Mouse (Mus musculus) ES-Bruce4 (cell line): ENCODE data around the gene Fgfrl1. TPM values are rescaled to one million over a fixed set of nuclear protein-coding genes. Genes with fewer than 3 reads are reported as not detected.

ENCODE experiments used
- H3K27ac ChIP-seq: 2 replicates; pipeline ENCODE4 v1.5.1; 2012; ENCODE audit warnings: low read length, inconsistent platforms; ENCODE audit not compliant: insufficient read depth
- H3K27me3 ChIP-seq: 2 replicates; pipeline ENCODE4 v1.6.1; 2012; ENCODE audit warnings: mild to moderate bottlenecking, low read length, inconsistent platforms; ENCODE audit not compliant: control insufficient read depth, poor library complexity, insufficient read depth, severe bottlenecking
- H3K36me3 ChIP-seq: 2 replicates; pipeline ENCODE4 v1.6.1; 2012; ENCODE audit warnings: inconsistent platforms, mild to moderate bottlenecking, low read length, moderate library complexity; ENCODE audit not compliant: control insufficient read depth, poor library complexity, insufficient read depth, severe bottlenecking
- H3K4me1 ChIP-seq: one replicate; pipeline ENCODE4 v1.8.1; 2011; ENCODE audit warnings: low read length; ENCODE audit not compliant: control insufficient read depth, insufficient read depth
- H3K4me3 ChIP-seq: 2 replicates; pipeline ENCODE4 v1.5.1; 2011; ENCODE audit warnings: low read depth, mild to moderate bottlenecking, low read length
- H3K9ac ChIP-seq: 2 replicates; pipeline ENCODE4 v1.6.1; 2012; ENCODE audit warnings: low read depth, mild to moderate bottlenecking, inconsistent platforms; ENCODE audit not compliant: poor library complexity, severe bottlenecking
- H3K9me3 ChIP-seq: replicated peaks from 2 replicates; pipeline ENCODE4 v1.6.1; 2012; ENCODE audit warnings: mild to moderate bottlenecking, low read length, inconsistent platforms; ENCODE audit not compliant: control insufficient read depth, poor library complexity, insufficient read depth, severe bottlenecking
- CTCF ChIP-seq: IDR thresholded peaks from one replicate; pipeline ENCODE4 v1.8.1; 2011; ENCODE audit warnings: low read depth, low read length
- EP300 ChIP-seq: IDR thresholded peaks from 2 replicates; pipeline ENCODE4 v1.6.1; 2011; ENCODE audit warnings: low read depth, low read length; ENCODE audit not compliant: insufficient read depth
- POLR2A ChIP-seq: IDR thresholded peaks from one replicate; pipeline ENCODE4 v1.8.1; 2011; ENCODE audit warnings: low read length; ENCODE audit not compliant: insufficient read depth
- polyA plus RNA-seq: library from polyadenylated mRNA; stranded (reverse); fragments of >200 nt; gene quantifications from 2 replicates; pipeline ENCODE4 v1.2.4, GENCODE M21; 2011; ENCODE audit warnings: low read depth; ENCODE audit not compliant: missing spikeins, insufficient read depth, insufficient read length

Fgfrl1 gene
- polyA plus RNA-seq, 1 experiment = 8.9 TPM

DNA sequence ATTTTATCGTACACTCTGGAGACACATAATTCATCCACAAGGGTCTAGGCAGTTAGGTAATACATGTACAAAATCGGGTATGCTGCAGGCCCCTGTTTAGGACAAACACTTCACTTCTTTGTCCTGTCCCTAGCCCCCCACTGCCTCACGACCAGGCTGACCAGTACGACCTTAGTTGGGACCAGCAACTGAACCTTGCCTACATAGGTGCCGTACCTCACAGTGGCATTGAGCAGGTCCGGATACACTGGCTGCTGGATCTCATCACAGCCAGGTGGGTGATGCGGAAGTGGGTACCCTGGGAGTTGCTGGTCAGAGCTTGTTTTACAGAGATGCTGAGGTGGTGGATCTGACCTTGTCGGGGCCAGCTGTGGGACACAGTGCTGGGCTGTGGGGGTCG is 22.2 kb upstream of the Fgfrl1 start:
- Histone ChIP-seq H3K4me3 (peak overlapping the region; percentile 76), H3K27ac (no peak overlapping the region), H3K9ac (peak overlapping the region; percentile 84), H3K27me3 (no peaks in the 10 kb centered on the region), H3K9me3 (no peaks in the 10 kb centered on the region), H3K36me3 (no peaks in the 10 kb centered on the region), H3K4me1 (peaks cover 2% of the 10 kb centered on the region)
- TF ChIP-seq CTCF (no peak), POLR2A (no peak), EP300 (no peak)

- H3K36me3 ChIP-seq = no peaks in the 10 kb centered on the region
- peaks cover 2% of the 10 kb centered on the region for H3K4me1 ChIP-seq
- TF ChIP-seq POLR2A = no peak
- TF ChIP-seq CTCF = peak; percentile 51
- H3K27me3 ChIP-seq = no peaks in the 10 kb centered on the region
- H3K27ac ChIP-seq = no peak overlapping the region
- H3K4me3 ChIP-seq = no peak overlapping the region
- H3K9me3 ChIP-seq = no peaks in the 10 kb centered on the region
- no peak overlapping the region for H3K9ac ChIP-seq
Observed at GRCm38 (mm10) chr5:108670785-108671184, 21.4 kb upstream of the Fgfrl1 start.

DNA sequence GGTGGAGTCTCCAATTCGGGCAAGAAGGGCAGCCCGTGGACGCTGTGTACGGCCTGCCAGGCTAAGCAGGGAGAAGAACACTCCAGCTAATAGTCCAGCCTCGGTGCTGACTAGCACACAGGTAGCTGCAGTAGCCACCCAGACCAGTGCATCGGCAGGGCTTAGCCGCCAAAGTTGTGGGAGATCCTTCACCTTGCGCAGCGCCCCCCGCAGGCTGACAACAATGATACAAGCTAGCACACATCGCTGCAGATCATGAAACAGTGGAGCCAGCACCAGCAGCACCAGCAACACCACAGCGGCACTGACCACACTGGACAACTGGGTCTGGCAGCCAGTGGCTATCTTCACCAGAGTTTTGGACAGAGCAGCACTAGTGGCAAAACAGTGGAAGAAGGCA is 20.4 kb upstream of the Fgfrl1 start:
- no peaks in the 10 kb centered on the region for H3K27me3 ChIP-seq
- no peak overlapping the region for H3K9ac ChIP-seq
- no peaks in the 10 kb centered on the region for H3K36me3 ChIP-seq
- no peak overlapping the region for H3K4me3 ChIP-seq
- no peaks in the 10 kb centered on the region for H3K9me3 ChIP-seq
- H3K4me1 ChIP-seq = peaks cover 2% of the 10 kb centered on the region
- TF ChIP-seq CTCF (peak; percentile 53), EP300 (no peak), POLR2A (no peak)
- no peak overlapping the region for H3K27ac ChIP-seq

- Histone ChIP-seq H3K4me1 (peaks cover 2% of the 10 kb centered on the region), H3K27ac (no peak overlapping the region), H3K27me3 (no peaks in the 10 kb centered on the region), H3K4me3 (no peak overlapping the region), H3K36me3 (no peaks in the 10 kb centered on the region), H3K9ac (no peak overlapping the region), H3K9me3 (no peaks in the 10 kb centered on the region)
- TF ChIP-seq CTCF (no peak), POLR2A (no peak), EP300 (no peak)
Observed at GRCm38 (mm10) chr5:108674624-108675023, 17.6 kb upstream of the Fgfrl1 start.

- no peak within 1 kb of the TSS for H3K27ac ChIP-seq
- no peaks in the 10 kb centered on the region for H3K36me3 ChIP-seq
- no peaks in the 10 kb centered on the region for H3K4me1 ChIP-seq
- no peak for TF ChIP-seq POLR2A
- TF ChIP-seq CTCF = no peak
- no peak for TF ChIP-seq EP300
- no peaks in the 10 kb centered on the region for H3K9me3 ChIP-seq
- H3K4me3 ChIP-seq = no peak within 1 kb of the TSS
- no peaks in the 10 kb centered on the region for H3K27me3 ChIP-seq
- H3K9ac ChIP-seq = no peak within 1 kb of the TSS
Observed at GRCm38 (mm10) chr5:108675251-108675816, 16.8 kb upstream of the Fgfrl1 start, which contains the start of gene Slc26a1. Slc26a1 (minus strand) TSS chr5:108675569.

DNA sequence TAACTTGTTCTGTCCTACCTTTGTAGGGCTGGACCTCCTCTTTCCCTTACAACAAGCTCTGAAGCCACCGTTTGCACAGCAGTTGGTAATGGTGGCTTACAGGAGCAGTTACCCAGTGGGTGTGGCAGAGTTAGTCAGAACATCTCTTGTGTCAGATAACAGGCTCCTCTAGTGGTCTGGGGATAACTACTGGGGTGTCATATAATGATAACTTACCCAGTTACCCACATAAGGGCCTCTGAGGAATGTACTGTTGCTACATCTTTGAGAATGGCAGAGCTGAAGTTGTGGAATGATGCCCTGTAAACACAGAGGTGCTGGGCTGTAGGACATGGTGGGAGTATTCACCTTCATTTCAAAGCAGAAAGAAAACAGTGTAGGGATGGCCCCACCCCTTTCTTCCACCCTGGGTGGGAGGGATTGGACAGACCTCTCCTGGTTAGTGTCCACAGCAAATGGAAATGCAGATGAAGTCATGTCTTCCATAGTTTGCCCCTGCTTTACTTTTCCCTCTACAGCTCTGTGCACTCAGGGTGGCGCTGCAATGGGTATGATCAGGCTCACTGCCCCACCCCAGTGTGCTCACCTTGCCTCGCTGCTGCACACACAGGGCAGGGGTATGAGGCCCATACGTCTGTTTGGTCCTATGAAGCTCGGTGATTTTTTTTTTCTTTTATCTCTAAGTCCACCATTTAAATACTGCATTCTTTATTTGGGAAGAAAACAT is 15.2 kb upstream of the Fgfrl1 start:
- Histone ChIP-seq H3K9ac (peak overlapping the region; percentile 35), H3K4me3 (peak overlapping the region; percentile 52), H3K9me3 (no peaks in the 10 kb centered on the region), H3K36me3 (no peaks in the 10 kb centered on the region), H3K4me1 (no peaks in the 10 kb centered on the region), H3K27me3 (no peaks in the 10 kb centered on the region), H3K27ac (no peak overlapping the region)
- TF ChIP-seq CTCF (peak; percentile 33), EP300 (no peak)
